Mouse (Mus musculus) CH12.LX (cell line): ENCODE data around the gene Apba2. TPM values are rescaled to one million over a fixed set of nuclear protein-coding genes. Genes with fewer than 3 reads are reported as not detected.

Experiments
- DNase-seq: peaks from one replicate; pipeline ENCODE4 v3.0.0-alpha.2; 2013; ENCODE audit errors: extremely low read depth
- H3K27ac ChIP-seq: 2 replicates; pipeline ENCODE4 v1.5.1; 2012; ENCODE audit warnings: low read depth, mild to moderate bottlenecking, control low read depth, moderate library complexity; ENCODE audit not compliant: insufficient read depth
- H3K27me3 ChIP-seq: replicated peaks from 2 replicates; pipeline ENCODE3; 2012; ENCODE audit warnings: inconsistent platforms
- H3K36me3 ChIP-seq, 2 experiments: replicated peaks in 1 of 2; 2 replicates each; pipeline versions ENCODE3 to v1.6.1; 2012; ENCODE audit warnings: inconsistent platforms in 1 of 2, low read length in 1 of 2, mild to moderate bottlenecking in 1 of 2, mixed read lengths in 1 of 2, moderate library complexity in 1 of 2; ENCODE audit not compliant: control insufficient read depth in 1 of 2, insufficient read depth in 1 of 2
- H3K4me1 ChIP-seq, 2 experiments: 2 replicates each; pipeline ENCODE4 v1.6.1; 2012; ENCODE audit warnings: inconsistent platforms in 1 of 2, moderate library complexity in 1 of 2; ENCODE audit not compliant: insufficient read depth in 2 of 2, control insufficient read depth in 1 of 2
- H3K4me2 ChIP-seq: 2 replicates; pipeline ENCODE4 v1.6.1; 2012; ENCODE audit warnings: low read depth, mild to moderate bottlenecking, control low read depth; ENCODE audit not compliant: poor library complexity, insufficient read depth, severe bottlenecking
- H3K4me3 ChIP-seq, 3 experiments: fragments of 150-350 bp in 1 of 3; sonication (generic) in 1 of 3; replicated peaks in 1 of 3; 2 replicates each; pipeline versions ENCODE3 to v1.5.1; 2011 to 2012; ENCODE audit warnings: low read depth in 2 of 3, low read length in 2 of 3, mild to moderate bottlenecking in 2 of 3, moderate library complexity in 2 of 3, control low read depth in 1 of 3, improper control_type of control experiment in 1 of 3, inconsistent platforms in 1 of 3, mixed read lengths in 1 of 3; ENCODE audit not compliant: poor library complexity in 1 of 3
- H3K79me2 ChIP-seq: replicated peaks from 2 replicates; pipeline ENCODE4 v1.6.1; 2012; ENCODE audit warnings: mild to moderate bottlenecking, moderate library complexity; ENCODE audit not compliant: control insufficient read depth, poor library complexity, insufficient read depth, severe bottlenecking; ENCODE audit errors: extremely low read depth
- H3K9ac ChIP-seq: 2 replicates; pipeline ENCODE4 v1.6.1; 2012; ENCODE audit warnings: low read depth, mild to moderate bottlenecking, control low read depth, moderate library complexity; ENCODE audit not compliant: insufficient read depth
- H3K9me3 ChIP-seq: replicated peaks from 2 replicates; pipeline ENCODE3; 2012; ENCODE audit warnings: low read length, inconsistent platforms, mixed read lengths
- CHD1 ChIP-seq: IDR thresholded peaks from 2 replicates; pipeline ENCODE4 v1.6.1; 2012; ENCODE audit warnings: low read depth, low read length, improper control_type of control experiment, inconsistent platforms
- CTCF ChIP-seq, 2 experiments: IDR thresholded peaks in 1 of 2; conservative IDR thresholded peaks in 1 of 2; 2 replicates each; pipeline ENCODE4 v1.5.1; 2011 to 2012; ENCODE audit warnings: low read depth in 2 of 2, low read length in 2 of 2, improper control_type of control experiment in 1 of 2, inconsistent platforms in 1 of 2, mild to moderate bottlenecking in 1 of 2, moderate library complexity in 1 of 2
- E2F4 ChIP-seq: IDR thresholded peaks from 2 replicates; pipeline ENCODE4 v1.6.1; 2011; ENCODE audit warnings: low read depth, low read length, improper control_type of control experiment; ENCODE audit not compliant: insufficient replicate concordance
- ELF1 ChIP-seq: IDR thresholded peaks from 2 replicates; pipeline ENCODE4 v1.6.1; 2014; ENCODE audit warnings: low read depth, mild to moderate bottlenecking, inconsistent platforms, low read length, improper control_type of control experiment
- GABPA ChIP-seq: IDR thresholded peaks from 2 replicates; pipeline ENCODE4 v1.6.1; 2012; ENCODE audit warnings: low read depth, low read length, improper control_type of control experiment, inconsistent platforms; ENCODE audit not compliant: insufficient replicate concordance
- JUN ChIP-seq: IDR thresholded peaks from 2 replicates; pipeline ENCODE4 v1.6.1; 2011; ENCODE audit warnings: low read depth, mild to moderate bottlenecking, low read length, improper control_type of control experiment, moderate library complexity; ENCODE audit not compliant: insufficient read depth
- KAT2A ChIP-seq: IDR thresholded peaks from 2 replicates; pipeline ENCODE4 v1.6.1; 2012; ENCODE audit warnings: low read length, improper control_type of control experiment, inconsistent platforms; ENCODE audit not compliant: insufficient replicate concordance
- MAFK ChIP-seq: IDR thresholded peaks from 2 replicates; pipeline ENCODE4 v1.6.1; 2011; ENCODE audit warnings: low read length, improper control_type of control experiment; ENCODE audit not compliant: insufficient replicate concordance
- MAX ChIP-seq: IDR thresholded peaks from 2 replicates; pipeline ENCODE4 v1.6.1; 2011; ENCODE audit warnings: low read length, improper control_type of control experiment
- MAZ ChIP-seq: IDR thresholded peaks from 2 replicates; pipeline ENCODE4 v1.6.1; 2012; ENCODE audit warnings: low read depth, mild to moderate bottlenecking, inconsistent platforms, low read length, improper control_type of control experiment, moderate library complexity
- MXI1 ChIP-seq: IDR thresholded peaks from 2 replicates; pipeline ENCODE4 v1.6.1; 2011; ENCODE audit warnings: mild to moderate bottlenecking, low read depth, low read length, improper control_type of control experiment
- MYC ChIP-seq: IDR thresholded peaks from 2 replicates; pipeline ENCODE4 v1.6.1; 2011; ENCODE audit warnings: low read depth, mild to moderate bottlenecking, improper control_type of control experiment, low read length
- PAX5 ChIP-seq: IDR thresholded peaks from 2 replicates; pipeline ENCODE4 v1.6.1; 2012; ENCODE audit warnings: low read length, inconsistent platforms, mixed read lengths
- POLR2A ChIP-seq: IDR thresholded peaks from 2 replicates; pipeline ENCODE4 v1.6.1; 2011; ENCODE audit warnings: low read depth, mild to moderate bottlenecking, improper control_type of control experiment, low read length
- POLR2AphosphoS2 ChIP-seq: IDR thresholded peaks from 2 replicates; pipeline ENCODE4 v1.6.1; 2011; ENCODE audit warnings: low read depth, low read length, improper control_type of control experiment
- RAD21 ChIP-seq: IDR thresholded peaks from 2 replicates; pipeline ENCODE4 v1.6.1; 2011; ENCODE audit warnings: low read depth, mild to moderate bottlenecking, low read length, improper control_type of control experiment, moderate library complexity
- SIN3A ChIP-seq: IDR thresholded peaks from 2 replicates; pipeline ENCODE4 v1.6.1; 2012; ENCODE audit warnings: low read length, improper control_type of control experiment, inconsistent platforms
- USF1 ChIP-seq: IDR thresholded peaks from 2 replicates; pipeline ENCODE4 v1.6.1; 2014; ENCODE audit warnings: low read depth, mild to moderate bottlenecking, inconsistent platforms, low read length, improper control_type of control experiment
- ZC3H11A ChIP-seq: IDR thresholded peaks from 2 replicates; pipeline ENCODE4 v1.6.1; 2012; ENCODE audit warnings: low read depth, mild to moderate bottlenecking, inconsistent platforms, low read length, improper control_type of control experiment
- ZNF384 ChIP-seq: IDR thresholded peaks from 2 replicates; pipeline ENCODE4 v1.6.1; 2012; ENCODE audit warnings: low read depth, low read length, improper control_type of control experiment, inconsistent platforms
- dilution Hi-C: fragments of 300-500 bp; cut with MboI; formaldehyde crosslinking; loops from 2 replicates; pipeline ENCODE4 v1.14.3; 2020; ENCODE audit warnings: low sequenced_read_pairs; ENCODE audit not compliant: extremely low pct_unique_long_range_greater_than_20kb, extremely low pct_ligation_motif_present
- in situ Hi-C: fragments of 300-500 bp; cut with MboI; formaldehyde crosslinking; loops from 3 replicates; pipeline ENCODE4 v1.14.3; 2019; ENCODE audit warnings: low sequenced_read_pairs, low pct_ligation_motif_present, low pct_unique_long_range_greater_than_20kb, mixed read lengths
- polyA plus RNA-seq: library from polyadenylated mRNA; unstranded; fragments of >175 nt; gene quantifications from 2 replicates; pipeline ENCODE4 v1.2.1, GENCODE M21; 2012; ENCODE audit warnings: low read depth; ENCODE audit not compliant: insufficient read length
- total RNA-seq, 2 experiments: library from RNA; depleted of rRNA; stranded (reverse); fragments of 300-350 nt in 1 of 2; fragments of >200 nt in 1 of 2; gene quantifications; 2 replicates each; pipeline ENCODE4 v1.2.3; 2012 to 2014

Gene Apba2
- total and polyA plus RNA-seq, 3 experiments: 0.19 TPM; not detected in 2

GRCm38 (mm10) chr7:64568722-64569121 lies 67.2 kb downstream of the Apba2 start:
- DNase-seq: no peak
- Histone ChIP-seq H3K9ac (no peak overlapping the region), H3K4me1 (peaks cover 6 to 21% of the 10 kb centered on the region in 2 experiments), H3K9me3 (no peaks in the 10 kb centered on the region), H3K27me3 (peaks cover 24% of the 10 kb centered on the region), H3K79me2 (no peaks in the 10 kb centered on the region), H3K36me3 (no peaks in the 10 kb centered on the region), H3K4me2 (no peak overlapping the region), H3K4me3 (no peak overlapping the region), H3K27ac (no peak overlapping the region)
- in situ Hi-C loops: loop anchor here (25.0 kb wide), 1 partner anchor 169 kb away; no protein-coding TSS in a partner anchor
- TF ChIP-seq ZC3H11A (no peak), ELF1 (no peak), MAX (no peak), CTCF (conservative IDR thresholded peaks at IDR 0.05 in 1 of 2, IDR thresholded peaks at IDR 0.05 in 1 of 2; ENCODE audit: low read depth in 2 of 2, low read length in 2 of 2) (no peak), MYC (no peak), MXI1 (no peak), JUN (no peak), USF1 (no peak), POLR2A (no peak), POLR2AphosphoS2 (no peak), KAT2A (no peak), ZNF384 (no peak)
- dilution Hi-C loops: no loop called here

GRCm38 (mm10) chr7:64569676-64570075 lies 68.2 kb downstream of the Apba2 start:
- Histone ChIP-seq H3K79me2 (no peaks in the 10 kb centered on the region), H3K27me3 (peaks cover 26% of the 10 kb centered on the region), H3K4me3 (no peak overlapping the region), H3K4me2 (no peak overlapping the region), H3K9ac (no peak overlapping the region), H3K36me3 (no peaks in the 10 kb centered on the region), H3K9me3 (no peaks in the 10 kb centered on the region), H3K4me1 (peaks cover 6 to 21% of the 10 kb centered on the region in 2 experiments), H3K27ac (no peak overlapping the region)
- dilution Hi-C loops (no loop called here), in situ Hi-C loops (loop anchor here (25.0 kb wide), 1 partner anchor 168 kb away; no protein-coding TSS in a partner anchor)
- TF ChIP-seq SIN3A: no peak
- no peak for TF ChIP-seq MAFK
- no peak for TF ChIP-seq KAT2A
- no peak for TF ChIP-seq PAX5
- no peak for TF ChIP-seq E2F4
- no peak for TF ChIP-seq GABPA
- TF ChIP-seq RAD21: no peak
- TF ChIP-seq CHD1: no peak
- TF ChIP-seq USF1: no peak
- TF ChIP-seq MAZ: no peak
- TF ChIP-seq POLR2AphosphoS2: no peak
- no peak for TF ChIP-seq JUN
- TF ChIP-seq ZNF384: no peak
- DNase-seq: no peak
